Mouse (Mus musculus): ENCODE results near the gene Bloc1s4.

DNA sequence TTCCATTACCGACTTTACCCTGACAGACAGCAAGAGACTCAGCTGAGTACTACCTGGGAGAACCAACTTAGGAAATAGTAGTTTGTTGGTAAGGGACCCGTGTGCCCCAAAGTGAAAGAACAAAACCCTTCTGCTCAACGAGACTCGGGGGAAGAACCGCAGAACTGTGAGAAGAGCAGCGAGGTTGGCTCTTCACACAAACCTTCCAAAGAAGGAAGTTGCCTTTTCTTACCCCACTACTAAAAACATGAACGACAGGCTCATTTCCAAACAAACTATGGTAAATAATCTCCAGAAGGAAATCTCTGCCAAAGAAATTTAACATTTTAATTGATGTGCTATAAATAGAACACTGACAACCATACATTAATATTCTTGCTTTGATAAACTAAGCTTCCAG, 1.4 kb downstream of the Bloc1s4 start:
- TF ChIP-seq POLR2A (IDR thresholded peaks at IDR 0.05; ENCODE audit: low read depth, low read length) = no peak
- TF ChIP-seq CTCF (IDR thresholded peaks at IDR 0.05; ENCODE audit: extremely low read depth, insufficient read length, insufficient replicate concordance, low read depth, low read length) = no peak

All from small intestine, adult 2 months (tissue).